Mouse (Mus musculus) embryonic fibroblast, embryonic 13.5 days (primary cell): ENCODE results near the gene Arfgap2. TPM values are rescaled to one million over a fixed set of nuclear protein-coding genes. Genes with fewer than 3 reads are reported as not detected.

Source experiments
- H3K27ac ChIP-seq: 2 replicates; pipeline ENCODE4 v1.5.1; 2012; ENCODE audit warnings: low read length, control low read depth, inconsistent platforms; ENCODE audit not compliant: insufficient read depth
- H3K4me1 ChIP-seq: 2 replicates; pipeline ENCODE4 v1.6.1; 2011; ENCODE audit warnings: low read length; ENCODE audit not compliant: control insufficient read depth, insufficient read depth
- H3K4me3 ChIP-seq: 2 replicates; pipeline ENCODE4 v1.5.1; 2011; ENCODE audit warnings: mild to moderate bottlenecking, control low read depth, low read length; ENCODE audit not compliant: insufficient read depth
- CTCF ChIP-seq: IDR thresholded peaks from 2 replicates; pipeline ENCODE4 v1.5.1; 2011; ENCODE audit warnings: mild to moderate bottlenecking, control low read depth, low read length, moderate library complexity, borderline replicate concordance; ENCODE audit not compliant: insufficient read depth
- POLR2A ChIP-seq: IDR thresholded peaks from 2 replicates; pipeline ENCODE4 v1.6.1; 2011; ENCODE audit warnings: low read depth, mild to moderate bottlenecking, control low read depth, low read length, moderate library complexity
- polyA plus RNA-seq: library from polyadenylated mRNA; stranded (reverse); fragments of >200 nt; gene quantifications from 2 replicates; pipeline ENCODE4 v1.2.4, GENCODE M21; 2011; ENCODE audit warnings: low read depth; ENCODE audit not compliant: missing spikeins, insufficient read length

Gene Arfgap2
- polyA plus RNA-seq, 1 experiment = 67.0 TPM

DNA sequence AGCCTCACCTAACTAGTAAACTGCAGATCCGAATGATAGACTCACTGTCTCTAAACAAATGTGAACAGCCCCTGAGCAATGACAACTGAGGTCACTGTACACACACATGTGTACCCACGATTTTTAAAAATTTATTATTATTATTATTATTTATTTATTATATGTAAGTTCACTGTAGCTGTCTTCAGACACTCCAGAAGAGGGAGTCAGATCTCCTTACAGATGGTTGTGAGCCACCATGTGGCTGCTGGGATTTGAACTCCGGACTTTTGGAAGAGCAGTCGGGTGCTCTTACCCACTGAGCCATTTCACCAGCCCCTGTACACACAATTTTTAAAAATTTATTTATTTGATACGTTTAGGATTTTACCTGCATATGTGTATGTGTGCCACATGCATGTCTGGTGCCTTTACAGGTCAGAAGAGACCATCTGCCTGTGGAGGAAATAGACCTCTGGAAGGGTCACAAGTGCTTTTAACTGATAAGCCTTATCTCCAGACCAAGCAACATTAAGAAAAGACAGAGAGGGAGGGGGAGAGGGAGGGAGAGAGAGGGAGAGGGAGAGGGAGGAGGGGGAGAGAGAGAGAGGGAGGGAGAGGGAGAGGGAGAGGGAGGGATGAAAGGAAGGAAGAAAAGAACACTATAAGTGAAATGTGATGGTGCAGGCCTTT lies 20.1 kb upstream of the Arfgap2 start:
- Histone ChIP-seq H3K4me3 (no peak overlapping the region), H3K27ac (no peak overlapping the region), H3K4me1 (no peaks in the 10 kb centered on the region; the same call in 1 of the 2 replicates)
- no peak for TF ChIP-seq POLR2A
- TF ChIP-seq CTCF = no peak

DNA sequence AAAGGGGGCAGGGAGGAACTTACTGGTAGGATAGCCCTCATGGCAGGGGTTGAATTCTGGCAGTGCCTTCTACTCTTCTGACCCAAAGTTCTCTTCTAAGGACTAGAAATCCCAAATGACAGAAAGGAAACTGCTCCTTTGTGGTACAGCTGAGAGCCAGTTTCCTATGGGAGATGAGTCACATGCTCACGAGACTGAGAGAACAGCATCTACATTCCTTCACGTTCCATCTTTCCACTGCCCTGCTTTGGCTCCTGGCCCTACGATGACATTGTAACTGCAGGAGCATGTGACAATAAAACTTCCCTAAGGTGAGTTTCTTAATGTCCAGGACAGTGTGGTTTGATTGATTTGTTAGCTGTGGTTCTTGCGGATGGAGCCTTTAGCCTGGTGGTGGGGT lies 16.4 kb upstream of the Arfgap2 start:
- no peak overlapping the region; the same call in 1 of the 2 replicates for H3K27ac ChIP-seq
- TF ChIP-seq POLR2A (no peak), CTCF (no peak)
- no peak overlapping the region for H3K4me3 ChIP-seq
- H3K4me1 ChIP-seq = no peaks in the 10 kb centered on the region; the same call in 1 of the 2 replicates

- TF ChIP-seq POLR2A (no peak), CTCF (no peak)
- Histone ChIP-seq H3K4me3 (no peak overlapping the region), H3K4me1 (no peaks in the 10 kb centered on the region), H3K27ac (no peak overlapping the region)
Measured at GRCm38 (mm10) chr2:91252001-91252400, 12.8 kb upstream of the Arfgap2 start.

DNA sequence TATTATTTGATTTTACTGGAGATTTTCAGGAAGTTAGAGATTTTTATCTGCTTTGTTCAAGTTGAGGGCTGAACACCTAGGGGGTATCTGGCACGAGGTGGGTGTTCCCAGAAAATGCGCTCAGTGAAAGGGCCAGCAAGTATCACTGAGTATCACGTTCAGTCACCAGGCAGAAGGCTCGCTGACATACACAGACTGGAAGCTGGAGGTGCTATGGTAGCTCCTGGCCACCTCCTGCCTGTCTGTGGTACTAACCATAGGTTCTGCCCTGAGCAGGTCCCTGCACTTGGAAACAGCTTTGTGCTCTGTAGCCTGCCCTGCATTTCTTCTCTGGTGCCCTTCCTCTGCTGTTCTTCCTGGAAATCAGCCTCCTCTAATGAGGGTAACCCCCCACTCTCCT lies 12.3 kb upstream of the Arfgap2 start:
- Histone ChIP-seq H3K4me1 (no peaks in the 10 kb centered on the region), H3K27ac (no peak overlapping the region), H3K4me3 (no peak overlapping the region)
- TF ChIP-seq POLR2A = no peak
- TF ChIP-seq CTCF = no peak

DNA sequence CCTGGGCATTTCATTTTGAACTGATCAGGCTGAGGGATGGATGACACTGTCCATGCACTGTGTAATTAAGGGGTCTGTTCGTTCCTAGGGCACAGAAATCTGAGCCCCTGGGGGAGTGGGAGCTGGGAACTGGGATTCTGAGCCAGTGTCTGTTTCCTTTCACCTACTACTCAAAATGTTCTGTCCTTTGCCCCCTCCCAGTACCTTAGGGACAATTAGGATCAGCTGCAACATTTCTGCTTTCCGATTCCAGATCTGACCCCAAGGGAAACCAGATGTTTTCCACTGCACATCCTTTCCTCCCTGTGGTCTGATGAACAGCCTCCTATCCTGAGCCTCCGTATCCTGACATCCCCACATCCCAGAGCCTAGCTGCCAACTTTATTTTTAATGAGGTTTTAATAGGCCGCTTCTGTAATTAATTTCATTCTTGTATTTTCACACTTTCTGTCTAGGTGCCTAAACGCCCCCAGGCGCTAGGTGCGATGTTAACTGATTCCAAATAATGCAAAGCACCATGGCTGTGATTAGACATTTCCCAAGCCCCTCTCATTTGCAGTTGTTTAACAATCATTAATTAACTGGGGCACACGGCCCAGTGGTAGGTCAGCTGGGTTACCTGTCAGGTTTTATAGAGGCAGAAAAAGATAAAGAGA lies 9.9 kb upstream of the Arfgap2 start:
- Histone ChIP-seq H3K4me3 (no peak overlapping the region), H3K27ac (no peak overlapping the region), H3K4me1 (no peaks in the 10 kb centered on the region; the same call in 1 of the 2 replicates)
- no peak for TF ChIP-seq CTCF
- TF ChIP-seq POLR2A = no peak

GRCm38 (mm10) chr2:91255661-91256150 lies 9.1 kb upstream of the Arfgap2 start, which contains the start of gene Pacsin3:
TSS of gene Pacsin3 (plus strand) at chr2:91255954.
- Histone ChIP-seq H3K4me1 (no peaks in the 10 kb centered on the region; the same call in 1 of the 2 replicates), H3K4me3 (peak within 1 kb of the TSS; percentile 69)
- TF ChIP-seq POLR2A (no peak), CTCF (no peak)

DNA sequence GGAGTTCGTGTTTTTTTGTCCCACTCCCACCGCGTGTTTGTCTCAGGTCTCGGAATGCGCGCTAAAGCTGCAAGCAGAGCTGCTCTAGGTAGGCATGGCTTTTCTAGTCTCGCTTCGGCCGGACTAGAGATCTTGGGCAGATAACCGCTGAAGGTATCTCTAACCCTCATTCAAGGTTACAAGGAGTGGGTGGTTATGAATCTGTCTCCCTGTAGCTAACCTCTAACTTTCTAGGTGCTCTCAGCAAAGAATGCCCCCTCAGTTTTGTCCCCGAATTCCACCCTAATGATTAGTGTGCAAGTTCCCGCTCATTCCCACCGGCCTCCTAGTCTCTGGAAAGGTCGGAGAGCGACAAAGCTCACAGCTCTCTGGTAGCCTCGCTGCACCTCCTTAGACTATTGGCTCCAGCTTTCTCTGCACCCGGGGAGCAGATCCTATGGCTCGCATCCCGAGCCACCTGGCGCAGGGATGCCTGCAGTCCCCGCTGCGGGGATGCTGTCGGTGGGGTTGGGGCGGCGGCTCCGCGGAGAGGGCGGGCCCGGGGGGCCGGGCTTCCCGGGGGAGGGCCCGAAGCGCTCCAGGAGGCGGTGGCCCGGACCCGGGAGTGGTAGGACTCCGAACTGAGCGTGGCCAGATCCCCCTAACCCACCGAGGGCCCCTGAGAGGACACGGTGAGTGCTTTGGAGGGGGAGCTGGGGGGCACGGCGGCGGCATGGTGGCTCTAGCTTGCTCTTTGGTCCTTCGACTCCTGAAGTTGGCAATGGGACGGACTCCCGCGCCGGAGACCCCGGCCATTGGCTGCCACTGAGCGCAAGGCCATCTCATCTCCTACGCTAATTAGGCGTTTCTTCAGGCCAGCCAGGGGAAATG lies 8.3 kb upstream of the Arfgap2 start:
- Histone ChIP-seq H3K27ac (no peak overlapping the region), H3K4me3 (peak overlapping the region; percentile 69), H3K4me1 (no peaks in the 10 kb centered on the region; the same call in 1 of the 2 replicates)
- TF ChIP-seq POLR2A (0 out of 2 replicates have a peak, but pooled peaks have one; percentile 36), CTCF (no peak)

More at GRCm38 (mm10) chr2:91255661-91256150, 9.1 kb upstream of the Arfgap2 start, which contains the start of gene Pacsin3:
- no peak within 1 kb of the TSS for H3K27ac ChIP-seq

GRCm38 (mm10) chr2:91257126-91257980 lies 7.4 kb upstream of the Arfgap2 start:
- H3K4me1 ChIP-seq = no peaks in the 10 kb centered on the region; the same call in 1 of the 2 replicates
- TF ChIP-seq CTCF (no peak), POLR2A (peak; percentile 44)

GRCm38 (mm10) chr2:91258054-91258453 lies 6.7 kb upstream of the Arfgap2 start:
- Histone ChIP-seq H3K27ac (no peak overlapping the region), H3K4me3 (peak overlapping the region; percentile 69), H3K4me1 (no peaks in the 10 kb centered on the region; the same call in 1 of the 2 replicates)
- no peak for TF ChIP-seq POLR2A
- TF ChIP-seq CTCF = no peak

More at GRCm38 (mm10) chr2:91257126-91257980, 7.4 kb upstream of the Arfgap2 start:
- H3K4me3 ChIP-seq = peak overlapping the region; percentile 69
- no peak overlapping the region for H3K27ac ChIP-seq
